Mouse (Mus musculus): ENCODE results near the gene Trappc11.

DNA sequence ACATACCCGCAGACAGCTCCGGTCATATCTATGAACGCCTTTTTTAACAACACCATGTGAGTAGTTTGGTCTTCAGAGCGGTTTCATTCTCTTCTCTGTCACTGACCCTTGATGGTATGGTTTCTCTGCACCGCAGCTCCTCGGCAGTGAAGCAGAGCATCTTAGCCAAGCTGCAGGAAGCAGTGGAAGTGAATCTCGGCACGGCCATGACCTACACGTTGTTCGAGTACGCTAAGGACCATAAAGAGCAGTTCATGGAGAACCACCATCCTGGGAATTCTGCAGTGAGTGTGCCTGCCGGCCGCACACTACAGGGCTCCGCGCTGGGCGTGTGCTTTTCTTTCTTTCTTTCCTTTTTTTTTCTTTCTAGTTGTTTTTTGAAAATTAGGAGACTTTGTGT, 9.5 kb upstream of the Trappc11 start:
- TF ChIP-seq CTCF (IDR thresholded peaks at IDR 0.05; ENCODE audit: control insufficient read depth, insufficient read depth, insufficient replicate concordance, low read depth, low read length) (no peak), POLR2A (IDR thresholded peaks at IDR 0.05; ENCODE audit: control insufficient read depth, low read depth, low read length) (no peak)

Data from testis, adult 2 months (tissue).